Mouse (Mus musculus) spleen, adult 2 months (tissue): ENCODE data around the gene N4bp2l2.

Experiments
- CTCF ChIP-seq: fragments of 200-500 bp; IDR thresholded peaks from 2 replicates; pipeline ENCODE4 v1.5.1; 2011; ENCODE audit warnings: mild to moderate bottlenecking, inconsistent platforms; ENCODE audit not compliant: insufficient read depth, insufficient read length, insufficient replicate concordance; ENCODE audit errors: extremely low read depth
- POLR2A ChIP-seq: fragments of 200-500 bp; IDR thresholded peaks from 2 replicates; pipeline ENCODE4 v1.6.1; 2011; ENCODE audit warnings: low read depth, low read length, inconsistent platforms

DNA sequence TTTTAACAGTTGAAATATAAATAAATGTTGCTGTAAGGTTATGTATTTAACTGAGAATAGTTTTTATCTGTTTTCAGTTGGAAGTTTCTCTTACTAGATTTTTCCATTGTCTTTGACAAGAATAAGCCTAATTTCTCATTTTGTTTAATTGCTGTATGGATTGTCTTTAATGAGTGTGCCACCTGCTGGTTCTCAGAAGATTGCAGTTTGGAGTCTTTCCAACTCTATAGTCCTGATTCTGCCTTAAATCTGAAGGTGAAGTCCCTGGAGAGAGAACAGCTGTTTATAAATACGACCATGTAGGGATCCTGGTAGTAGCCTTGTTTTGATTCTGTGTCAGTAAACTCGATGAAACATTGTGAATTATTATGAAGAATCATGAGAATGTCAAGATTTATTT lies 36.7 kb upstream of the N4bp2l2 start:
- no peak for TF ChIP-seq CTCF
- TF ChIP-seq POLR2A = no peak
